Mouse (Mus musculus): ENCODE results near the gene Ddx1.

Ddx1 gene

DNA sequence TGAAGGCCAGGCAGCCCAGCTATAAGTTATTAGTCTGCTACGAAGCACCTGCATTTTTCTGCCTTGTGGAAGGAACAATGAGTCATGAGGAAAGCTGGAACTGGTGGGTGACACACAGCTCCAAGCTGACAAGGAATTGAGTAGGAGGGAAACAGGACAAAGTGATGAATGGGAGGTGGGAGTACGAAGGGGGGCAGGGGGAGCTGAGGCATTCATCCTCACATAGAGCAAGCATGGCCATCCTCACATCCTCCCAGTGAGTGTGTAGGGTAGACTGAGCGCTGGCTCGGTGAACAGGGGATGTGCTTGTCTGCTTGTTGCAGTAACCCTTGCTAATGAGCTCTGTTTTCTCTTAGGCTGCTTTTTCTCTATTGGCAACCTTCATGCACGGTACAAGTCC lies 81.9 kb downstream of the Ddx1 start:
- no peak for DNase-seq (ENCODE audit: extremely low read depth, insufficient read length, low spot score)

Data from 3134 (cell line).